Mouse (Mus musculus) left cerebral cortex, postnatal 36 days (tissue): ENCODE results near the gene Siah1a. TPM values are rescaled to one million over a fixed set of nuclear protein-coding genes. Genes with fewer than 3 reads are reported as not detected.

Experiments
- DNase-seq, 2 experiments: peaks; one replicate each; pipeline ENCODE4 v3.0.0; 2021 to 2022; ENCODE audit warnings: low spot score in 2 of 2, mixed read lengths in 1 of 2
- intact Hi-C: fragments of 180-260 bp; cut with DNase I; formaldehyde crosslinking; loops from one replicate; pipeline ENCODE4 v1.15.1; 2025
- total RNA-seq, 2 experiments: library from RNA; stranded (reverse); gene quantifications; 2 replicates each; pipeline ENCODE4 v1.2.3; 2021

Gene Siah1a
- total RNA-seq, 2 experiments from 2014 or later, result 31.5 to 34.2 TPM

- DNase-seq, result peak; percentile 62 to 72
- intact Hi-C loops, result loop anchor here (10.0 kb wide), 1 partner anchor 59 kb away; no protein-coding TSS in a partner anchor
These were observed 32.1 kb downstream of the Siah1a start for GRCm38 (mm10) chr8:86713407-86714188.

- intact Hi-C loops, result loop anchor here (10.0 kb wide), 1 partner anchor 58 kb away; no protein-coding TSS in a partner anchor
- no peak for DNase-seq
These were observed 33.1 kb downstream of the Siah1a start for GRCm38 (mm10) chr8:86712594-86712993.

GRCm38 (mm10) chr8:86707873-86708272 lies 37.9 kb downstream of the Siah1a start:
- intact Hi-C loops, result no loop called here
- DNase-seq, result peak in 1 of 2 experiments; percentile 48

- no peak for DNase-seq
- intact Hi-C loops, result no loop called here
These were observed 39.0 kb downstream of the Siah1a start for GRCm38 (mm10) chr8:86706756-86707155.

GRCm38 (mm10) chr8:86705317-86705716 lies 40.4 kb downstream of the Siah1a start:
- intact Hi-C loops, result no loop called here
- no peak for DNase-seq

- DNase-seq, result no peak
- intact Hi-C loops, result no loop called here
These were observed 43.3 kb downstream of the Siah1a start for GRCm38 (mm10) chr8:86702453-86702852.

- no peak for DNase-seq
- intact Hi-C loops, result no loop called here
These were observed 46.3 kb downstream of the Siah1a start for GRCm38 (mm10) chr8:86699471-86699870.

- DNase-seq, result no peak
- intact Hi-C loops, result no loop called here
These were observed 46.8 kb downstream of the Siah1a start for GRCm38 (mm10) chr8:86698811-86699421.

- no peak for DNase-seq
- intact Hi-C loops, result loop anchor here (2.0 kb wide), 1 partner anchor 29 kb away; no protein-coding TSS in a partner anchor
These were observed 50.0 kb downstream of the Siah1a start for GRCm38 (mm10) chr8:86695703-86696102.

- intact Hi-C loops, result loop anchor here (2.0 kb wide), 1 partner anchor 31 kb away; no protein-coding TSS in a partner anchor
- no peak for DNase-seq
These were observed 51.7 kb downstream of the Siah1a start for GRCm38 (mm10) chr8:86694011-86694410.

- DNase-seq, result no peak
- intact Hi-C loops, result no loop called here
These were observed 53.6 kb downstream of the Siah1a start for GRCm38 (mm10) chr8:86692107-86692506.

- DNase-seq, result no peak
- intact Hi-C loops, result no loop called here
These were observed 59.1 kb downstream of the Siah1a start for GRCm38 (mm10) chr8:86686629-86687028.

Other genes with a start within 250 kb of the Siah1a start
- gene Abcc12, start 165.2 kb downstream of the Siah1a start, total RNA-seq, result under 1 TPM; 0.27 to 0.59 TPM
- gene Lonp2, start 121.9 kb downstream of the Siah1a start, total RNA-seq, result 10 to 100 TPM; 65.9 to 67.0 TPM
- gene Gm10638, start 235 bp downstream of the Siah1a start, total RNA-seq, result 1 to 10 TPM; 2.4 to 4.0 TPM
- 10 to 100 TPM; 31.1 to 38.6 TPM for gene N4bp1, start 139.3 kb upstream of the Siah1a start, total RNA-seq